Mouse (Mus musculus): ENCODE data around the gene Ampd1. TPM values are rescaled to one million over a fixed set of nuclear protein-coding genes. Genes with fewer than 3 reads are reported as not detected.

Ampd1 gene
- 0.70 and 1.9 TPM in 2 replicates for polyA plus RNA-seq (2015; fragmentation: Nextera tagmentation; extraction: Ambion mirVana)

GRCm38 (mm10) chr3:103073771-103074170, at the start of gene Ampd1:
TSS of gene Ampd1 (plus strand) at chr3:103074014.
- H3K4me2 ChIP-seq, result no peak within 1 kb of the TSS
- H3K9me3 ChIP-seq (replicated peaks), result no peaks in the 10 kb centered on the region
- peaks cover 5% of the 10 kb centered on the region for H3K36me3 ChIP-seq
- H3K4me3 ChIP-seq (replicated peaks), result no peak within 1 kb of the TSS
- H3K27ac ChIP-seq, result no peak within 1 kb of the TSS
- no peaks in the 10 kb centered on the region for H3K4me1 ChIP-seq
- no peak within 1 kb of the TSS for H3K9ac ChIP-seq
- ATAC-seq (replicated peaks; ENCODE audit: low FRiP score), result no peak
- 48% methylated on average over 5 of the region's 5 CpGs for WGBS
- no peaks in the 10 kb centered on the region for H3K27me3 ChIP-seq

DNA sequence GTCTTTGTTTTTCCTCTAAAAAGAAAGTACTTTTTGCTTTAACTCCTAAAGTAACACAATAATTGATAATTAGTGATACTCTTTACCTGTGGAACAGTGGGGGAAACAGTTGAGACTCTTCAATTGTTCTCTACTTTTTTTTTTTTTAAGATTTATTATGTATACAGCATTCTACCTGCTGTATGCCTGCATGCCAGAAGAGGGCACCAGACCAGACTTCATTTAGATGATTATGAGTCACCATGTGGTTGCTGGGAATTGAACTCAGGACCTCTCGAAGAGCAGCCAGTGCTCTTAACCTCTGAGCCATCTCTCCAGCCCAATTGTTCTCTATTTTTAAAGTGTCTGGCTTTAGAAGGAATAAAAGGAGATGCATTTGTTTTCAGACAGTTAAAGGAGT, 47.6 kb upstream of the Ampd1 start:
- Histone ChIP-seq H3K4me3 (replicated peaks) (no peak overlapping the region), H3K27me3 (no peaks in the 10 kb centered on the region), H3K9me3 (replicated peaks) (no peaks in the 10 kb centered on the region), H3K27ac (no peak overlapping the region), H3K9ac (no peak overlapping the region), H3K36me3 (peaks cover 51% of the 10 kb centered on the region), H3K4me1 (peaks cover 8% of the 10 kb centered on the region), H3K4me2 (no peak overlapping the region)
- no peak for ATAC-seq (replicated peaks; ENCODE audit: low FRiP score)
- WGBS, result 89% methylated on average over 1 of the region's 1 CpGs

GRCm38 (mm10) chr3:103040285-103040684, 33.5 kb upstream of the Ampd1 start:
- Histone ChIP-seq H3K4me1 (no peaks in the 10 kb centered on the region), H3K36me3 (peaks cover 73% of the 10 kb centered on the region), H3K4me3 (replicated peaks) (no peak overlapping the region), H3K27me3 (no peaks in the 10 kb centered on the region), H3K4me2 (no peak overlapping the region), H3K9ac (no peak overlapping the region), H3K9me3 (replicated peaks) (no peaks in the 10 kb centered on the region), H3K27ac (no peak overlapping the region)
- 90% methylated on average over 6 of the region's 6 CpGs for WGBS
- no peak for ATAC-seq (replicated peaks; ENCODE audit: low FRiP score)

DNA sequence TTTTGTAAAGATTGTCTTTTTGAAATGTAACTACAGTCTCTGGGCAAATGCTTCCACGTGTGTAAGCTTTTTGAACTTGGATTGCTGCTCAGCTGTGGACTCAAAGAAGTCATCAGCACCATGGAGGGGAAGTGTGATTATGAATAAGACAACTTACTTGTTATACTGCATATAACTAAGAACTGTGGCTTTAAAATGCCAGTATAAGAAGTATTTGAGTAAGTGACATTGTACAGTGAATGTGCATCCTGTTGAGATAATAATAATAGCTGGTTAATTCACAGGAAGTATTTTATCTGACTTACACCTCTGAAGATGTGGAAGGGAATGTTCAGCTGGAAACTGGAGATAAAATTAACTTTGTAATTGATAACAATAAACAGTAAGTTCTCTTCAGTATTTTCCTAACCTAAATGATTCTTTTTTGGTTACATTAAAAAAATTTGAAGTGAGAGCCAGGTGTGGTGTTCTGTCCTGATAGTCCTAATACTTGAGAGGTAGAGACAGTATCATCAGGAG, 32.9 kb upstream of the Ampd1 start:
- no peaks in the 10 kb centered on the region for H3K27me3 ChIP-seq
- H3K9me3 ChIP-seq (replicated peaks), result no peaks in the 10 kb centered on the region
- 83% methylated on average over 1 of the region's 1 CpGs for WGBS
- ATAC-seq (replicated peaks; ENCODE audit: low FRiP score), result no peak
- no peak overlapping the region for H3K27ac ChIP-seq
- H3K4me3 ChIP-seq (replicated peaks), result no peak overlapping the region
- H3K4me1 ChIP-seq, result no peaks in the 10 kb centered on the region
- peaks cover 79% of the 10 kb centered on the region for H3K36me3 ChIP-seq
- H3K9ac ChIP-seq, result no peak overlapping the region
- no peak overlapping the region for H3K4me2 ChIP-seq

- no peak overlapping the region for H3K27ac ChIP-seq
- H3K4me3 ChIP-seq (replicated peaks), result no peak overlapping the region
- H3K9ac ChIP-seq, result no peak overlapping the region
- no peak for ATAC-seq (replicated peaks; ENCODE audit: low FRiP score)
- H3K4me1 ChIP-seq, result peaks cover 6% of the 10 kb centered on the region; the same call in 1 of the 2 replicates
- no peak overlapping the region for H3K4me2 ChIP-seq
- 91% methylated on average over 5 of the region's 5 CpGs for WGBS
- H3K36me3 ChIP-seq, result peaks cover 68% of the 10 kb centered on the region
- H3K9me3 ChIP-seq (replicated peaks), result no peaks in the 10 kb centered on the region
- no peaks in the 10 kb centered on the region for H3K27me3 ChIP-seq
These were observed 17.7 kb upstream of the Ampd1 start for GRCm38 (mm10) chr3:103056016-103056595.

- peak; percentile 68 for ATAC-seq (replicated peaks; ENCODE audit: low FRiP score)
- H3K27ac ChIP-seq, result peak overlapping the region; percentile 98
- peak overlapping the region; percentile 86 for H3K4me3 ChIP-seq (replicated peaks)
- H3K9me3 ChIP-seq (replicated peaks), result no peaks in the 10 kb centered on the region
- H3K4me2 ChIP-seq, result peak overlapping the region; percentile 75
- peaks cover 68% of the 10 kb centered on the region for H3K36me3 ChIP-seq
- peaks cover 6% of the 10 kb centered on the region; the same call in 1 of the 2 replicates for H3K4me1 ChIP-seq
- WGBS, result 5% methylated on average over 10 of the region's 10 CpGs
- H3K9ac ChIP-seq, result peak overlapping the region; percentile 23; the same call in 1 of the 2 replicates
- no peaks in the 10 kb centered on the region for H3K27me3 ChIP-seq
These were observed 16.1 kb upstream of the Ampd1 start for GRCm38 (mm10) chr3:103057752-103058151.

GRCm38 (mm10) chr3:103058207-103059157, 15.3 kb upstream of the Ampd1 start, which contains the start of gene Nras:
TSS of gene Nras (plus strand) at chr3:103058285.
- WGBS, result 2% methylated on average over 46 of the region's 46 CpGs
- peak within 1 kb of the TSS; percentile 98 for H3K27ac ChIP-seq
- H3K27me3 ChIP-seq, result no peaks in the 10 kb centered on the region
- H3K9me3 ChIP-seq (replicated peaks), result no peaks in the 10 kb centered on the region
- H3K36me3 ChIP-seq, result peaks cover 70% of the 10 kb centered on the region
- peak within 1 kb of the TSS; percentile 89 for H3K9ac ChIP-seq
- H3K4me1 ChIP-seq, result peaks cover 6% of the 10 kb centered on the region; the same call in 1 of the 2 replicates
- ATAC-seq (replicated peaks; ENCODE audit: low FRiP score), result peak; percentile 96
- H3K4me2 ChIP-seq, result peak within 1 kb of the TSS; percentile 75
- H3K4me3 ChIP-seq (replicated peaks), result peak within 1 kb of the TSS; percentile 86

DNA sequence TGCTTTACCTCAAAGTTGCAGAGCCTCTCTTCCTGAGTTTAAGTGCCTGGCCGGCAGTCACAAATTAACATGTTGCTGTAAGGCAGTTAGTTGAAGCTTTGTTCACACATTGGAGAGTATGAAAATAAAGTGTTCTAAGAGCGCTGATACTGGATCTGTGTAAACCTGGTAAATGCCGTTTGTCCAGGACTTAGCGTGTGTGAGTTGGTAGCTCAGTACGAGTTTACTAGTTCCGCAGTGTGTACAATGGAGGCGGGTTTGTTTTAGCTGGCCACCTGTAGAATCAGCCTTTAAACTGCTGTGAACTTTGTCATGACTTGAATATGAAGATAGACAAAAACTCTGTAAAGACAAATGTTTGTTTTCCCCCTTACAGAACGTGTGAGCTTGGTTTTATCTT, 6.9 kb upstream of the Ampd1 start:
- Histone ChIP-seq H3K4me3 (replicated peaks) (no peak overlapping the region), H3K4me1 (no peaks in the 10 kb centered on the region), H3K9ac (no peak overlapping the region), H3K9me3 (replicated peaks) (no peaks in the 10 kb centered on the region), H3K36me3 (peaks cover 70% of the 10 kb centered on the region), H3K4me2 (no peak overlapping the region), H3K27ac (no peak overlapping the region), H3K27me3 (no peaks in the 10 kb centered on the region)
- 90% methylated on average over 8 of the region's 8 CpGs for WGBS
- no peak for ATAC-seq (replicated peaks; ENCODE audit: low FRiP score)

DNA sequence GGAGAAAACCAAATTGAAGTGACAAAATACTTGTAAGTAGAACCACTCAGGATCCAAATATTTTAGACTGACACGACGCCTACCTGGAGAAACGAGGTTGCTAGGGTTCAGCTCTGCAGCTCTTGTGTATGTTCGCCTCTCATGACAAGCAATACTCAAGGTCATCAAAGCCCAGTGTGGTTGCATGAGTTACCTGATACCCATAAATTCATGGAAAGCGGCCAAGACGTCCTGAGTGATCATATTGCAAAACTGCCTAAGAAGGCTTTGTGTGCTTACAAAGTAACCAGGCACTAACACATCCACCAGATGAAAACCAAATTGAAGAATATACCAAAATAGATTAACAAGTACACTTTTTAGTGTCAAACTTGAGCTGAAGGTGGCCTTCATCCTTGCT, 4.8 kb upstream of the Ampd1 start:
- no peaks in the 10 kb centered on the region for H3K9me3 ChIP-seq (replicated peaks)
- 83% methylated on average over 6 of the region's 6 CpGs for WGBS
- no peak for ATAC-seq (replicated peaks; ENCODE audit: low FRiP score)
- H3K4me2 ChIP-seq, result no peak overlapping the region
- no peaks in the 10 kb centered on the region for H3K27me3 ChIP-seq
- H3K36me3 ChIP-seq, result peaks cover 50% of the 10 kb centered on the region
- no peak overlapping the region for H3K27ac ChIP-seq
- no peaks in the 10 kb centered on the region for H3K4me1 ChIP-seq
- H3K9ac ChIP-seq, result no peak overlapping the region
- H3K4me3 ChIP-seq (replicated peaks), result no peak overlapping the region

DNA sequence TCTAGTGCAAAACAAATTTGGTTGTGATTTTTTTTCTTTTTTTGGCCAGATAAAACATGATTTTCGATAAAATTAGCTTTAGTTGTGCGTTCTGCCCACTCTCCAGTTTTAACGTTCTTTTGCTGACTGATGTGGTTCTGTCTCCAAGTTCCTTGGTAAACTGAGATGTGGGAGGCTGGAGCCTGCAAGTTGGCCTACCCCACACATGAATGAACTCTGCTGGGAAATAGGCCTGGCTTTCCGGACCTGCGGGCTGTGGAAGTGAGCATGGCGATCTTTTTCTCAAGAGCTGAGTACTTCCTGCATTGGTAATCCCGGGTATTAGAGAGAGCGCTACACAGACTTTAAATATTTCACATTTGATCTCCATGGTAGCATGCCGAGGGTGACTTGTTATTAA, 2.1 kb downstream of the Ampd1 start:
- no peak for ATAC-seq (replicated peaks; ENCODE audit: low FRiP score)
- no peak overlapping the region for H3K4me2 ChIP-seq
- no peaks in the 10 kb centered on the region for H3K9me3 ChIP-seq (replicated peaks)
- WGBS, result 76% methylated on average over 9 of the region's 9 CpGs
- no peaks in the 10 kb centered on the region for H3K27me3 ChIP-seq
- H3K9ac ChIP-seq, result no peak overlapping the region
- H3K27ac ChIP-seq, result no peak overlapping the region
- H3K4me3 ChIP-seq (replicated peaks), result no peak overlapping the region
- no peaks in the 10 kb centered on the region for H3K36me3 ChIP-seq
- H3K4me1 ChIP-seq, result no peaks in the 10 kb centered on the region

DNA sequence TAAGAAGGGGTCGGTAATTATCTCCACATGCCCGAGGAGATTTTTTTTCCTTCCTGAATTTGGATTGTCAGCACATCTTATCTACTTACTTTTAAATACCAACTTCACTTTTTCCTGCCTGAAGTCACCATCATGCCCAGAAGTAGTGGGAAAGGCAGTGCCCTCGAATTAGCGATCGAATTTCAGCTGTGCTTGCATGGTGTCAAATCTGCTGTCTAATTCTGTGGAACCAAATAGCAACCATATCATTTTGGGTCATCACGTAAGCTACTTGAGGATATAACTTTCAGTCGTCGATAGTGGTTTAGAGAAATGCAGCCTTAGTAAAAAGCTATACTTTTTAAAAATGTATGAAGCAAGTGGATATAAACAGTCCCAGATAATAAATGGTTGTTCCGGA, 2.7 kb downstream of the Ampd1 start:
- ATAC-seq (replicated peaks; ENCODE audit: low FRiP score), result no peak
- H3K36me3 ChIP-seq, result no peaks in the 10 kb centered on the region
- no peak overlapping the region for H3K4me2 ChIP-seq
- no peak overlapping the region for H3K4me3 ChIP-seq (replicated peaks)
- H3K9me3 ChIP-seq (replicated peaks), result no peaks in the 10 kb centered on the region
- H3K4me1 ChIP-seq, result no peaks in the 10 kb centered on the region
- H3K27ac ChIP-seq, result no peak overlapping the region
- 89% methylated on average over 9 of the region's 9 CpGs for WGBS
- H3K27me3 ChIP-seq, result no peaks in the 10 kb centered on the region
- H3K9ac ChIP-seq, result no peak overlapping the region

DNA sequence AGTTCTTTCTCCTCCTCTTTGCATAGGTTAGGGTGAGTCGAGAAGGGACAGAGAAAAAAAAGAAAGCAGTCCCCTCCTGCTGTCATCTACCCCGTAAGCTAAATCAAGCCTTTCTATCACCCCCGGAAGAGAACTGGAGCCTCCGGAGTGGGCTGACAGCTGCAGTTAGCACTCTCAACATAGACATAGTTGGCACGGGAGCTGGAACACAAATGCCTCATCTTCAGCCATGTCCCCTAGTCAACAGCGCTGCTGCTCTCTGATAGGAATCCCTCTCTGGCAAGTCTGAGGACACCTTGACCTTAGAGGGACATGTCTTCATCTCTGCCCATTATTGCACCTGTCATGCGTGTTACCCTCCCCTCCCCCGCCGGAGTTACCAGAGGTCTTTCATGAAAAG, 5.5 kb downstream of the Ampd1 start:
- ATAC-seq (replicated peaks; ENCODE audit: low FRiP score), result no peak
- no peaks in the 10 kb centered on the region for H3K27me3 ChIP-seq
- H3K4me3 ChIP-seq (replicated peaks), result no peak overlapping the region
- no peaks in the 10 kb centered on the region for H3K36me3 ChIP-seq
- WGBS, result 86% methylated on average over 9 of the region's 9 CpGs
- no peaks in the 10 kb centered on the region for H3K4me1 ChIP-seq
- no peak overlapping the region for H3K9ac ChIP-seq
- H3K27ac ChIP-seq, result no peak overlapping the region
- no peak overlapping the region for H3K4me2 ChIP-seq
- H3K9me3 ChIP-seq (replicated peaks), result no peaks in the 10 kb centered on the region

Measured in kidney, embryonic 15.5 days (tissue).